Mouse (Mus musculus) bone marrow, adult 2 months (tissue): ENCODE measurements at regions not wholly inside any gene's neighbourhood (a gene's known extent, or its start where the extent isn't known, plus 50 kb on each side); places are given as distances from the start of the nearest gene placed in this dataset.

ENCODE experiments used
- CTCF ChIP-seq: fragments of 200-500 bp; IDR thresholded peaks from 2 replicates; pipeline ENCODE4 v1.5.1; 2011; ENCODE audit warnings: low read length, control low read depth; ENCODE audit not compliant: control insufficient read depth, insufficient read depth
- POLR2A ChIP-seq: fragments of 200-500 bp; IDR thresholded peaks from 2 replicates; pipeline ENCODE4 v1.6.1; 2011; ENCODE audit warnings: low read depth, mild to moderate bottlenecking, control low read depth, low read length, borderline replicate concordance; ENCODE audit not compliant: control insufficient read depth

DNA sequence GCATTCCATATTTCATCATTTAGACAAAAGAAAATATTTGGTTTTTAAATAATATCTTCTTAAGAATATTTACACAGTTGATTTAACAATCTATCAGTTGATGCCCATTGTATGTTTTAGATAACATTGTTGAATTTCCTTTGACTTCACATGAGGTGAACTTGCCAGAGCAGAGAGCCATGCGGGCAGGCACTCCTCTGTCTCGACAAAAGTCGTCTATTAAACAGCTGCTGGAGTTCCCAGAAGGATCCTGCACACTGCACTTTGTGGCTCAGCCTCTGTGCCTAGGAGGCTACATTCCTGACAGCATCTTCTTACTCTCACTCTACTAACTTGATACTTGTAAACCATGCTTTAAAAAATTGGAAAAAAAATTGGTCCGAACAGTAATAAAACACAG is 221.7 kb upstream of the Pde3a start:
- no peak for TF ChIP-seq CTCF
- no peak for TF ChIP-seq POLR2A
